Mouse (Mus musculus) cerebellum, adult 2 months (tissue): ENCODE data around the gene Hmga1. TPM values are rescaled to one million over a fixed set of nuclear protein-coding genes. Genes with fewer than 3 reads are reported as not detected.

Source experiments
- DNase-seq, 2 experiments: peaks; one replicate each; pipeline ENCODE4 v3.0.0; 2021
- H3K27ac ChIP-seq: fragments of 200-500 bp; 2 replicates; pipeline ENCODE4 v1.5.1; 2012; ENCODE audit warnings: low read length, control low read depth, inconsistent platforms; ENCODE audit not compliant: insufficient read depth
- H3K27me3 ChIP-seq: fragments of 200-500 bp; 2 replicates; pipeline ENCODE4 v1.6.1; 2012; ENCODE audit warnings: inconsistent platforms, mild to moderate bottlenecking, low read length, moderate library complexity; ENCODE audit not compliant: control insufficient read depth, insufficient read depth
- H3K4me1 ChIP-seq: fragments of 200-500 bp; 2 replicates; pipeline ENCODE4 v1.6.1; 2011; ENCODE audit warnings: low read length; ENCODE audit not compliant: control insufficient read depth, insufficient read depth
- H3K4me3 ChIP-seq: fragments of 200-500 bp; replicated peaks from 2 replicates; pipeline ENCODE3; 2011; ENCODE audit warnings: mild to moderate bottlenecking, low read depth, low read length, control low read depth; ENCODE audit not compliant: insufficient read depth
- CTCF ChIP-seq: fragments of 200-500 bp; IDR thresholded peaks from 2 replicates; pipeline ENCODE4 v1.5.1; 2011; ENCODE audit warnings: low read depth, mild to moderate bottlenecking, control low read depth, low read length, moderate library complexity, borderline replicate concordance; ENCODE audit not compliant: insufficient read depth
- POLR2A ChIP-seq: fragments of 200-500 bp; IDR thresholded peaks from 2 replicates; pipeline ENCODE4 v1.6.1; 2011; ENCODE audit warnings: low read length, control low read depth, borderline replicate concordance; ENCODE audit not compliant: insufficient read depth
- WGBS: fragments of 180-500 bp; shearing (Covaris S2); methylation state at CpG from one replicate; pipeline ENCODE4 v1.1.7; 2018; 5-methylcytosine and 5-hydroxymethylcytosine counted together
- polyA plus RNA-seq: library from polyadenylated mRNA; depleted of rRNA; stranded (reverse); fragments of >200 nt; gene quantifications from 2 replicates; pipeline ENCODE4 v1.2.3, GENCODE M21; 2012

Gene Hmga1
- polyA plus RNA-seq, 1 experiment = 133 TPM

GRCm38 (mm10) chr17:27565163-27565941 lies 9.1 kb downstream of the Hmga1 start, which contains the start of gene AI413582:
Gene AI413582, minus strand, starts transcription at chr17:27565756.
- H3K4me3 ChIP-seq = peak within 1 kb of the TSS; percentile 84
- no peaks in the 10 kb centered on the region for H3K27me3 ChIP-seq
- peak within 1 kb of the TSS; percentile 91 for H3K27ac ChIP-seq
- under 1% methylated on average over 57 of the region's 58 CpGs for WGBS
- peak; percentile 98 to 100 for DNase-seq
- H3K4me1 ChIP-seq = peaks cover 26% of the 10 kb centered on the region
- TF ChIP-seq CTCF = peak; percentile 76
- TF ChIP-seq POLR2A = peak; percentile 70; the same call in 1 of the 2 replicates

GRCm38 (mm10) chr17:27565942-27566267 lies 9.6 kb downstream of the Hmga1 start:
- Histone ChIP-seq H3K4me1 (peaks cover 26% of the 10 kb centered on the region), H3K27me3 (no peaks in the 10 kb centered on the region), H3K4me3 (peak overlapping the region; percentile 84), H3K27ac (peak overlapping the region; percentile 91)
- TF ChIP-seq POLR2A = no peak; the same call in 1 of the 2 replicates
- TF ChIP-seq CTCF = no peak
- DNase-seq = no peak
- 0% methylated on average over 13 of the region's 13 CpGs for WGBS

GRCm38 (mm10) chr17:27568228-27568627 lies 11.9 kb downstream of the Hmga1 start:
- DNase-seq = peak; percentile 45 to 73
- H3K4me1 ChIP-seq = peaks cover 23% of the 10 kb centered on the region
- no peaks in the 10 kb centered on the region for H3K27me3 ChIP-seq
- peak overlapping the region; percentile 49; the same call in 1 of the 2 replicates for H3K27ac ChIP-seq
- 20% methylated on average over 5 of the region's 5 CpGs for WGBS
- TF ChIP-seq POLR2A (no peak), CTCF (no peak)
- H3K4me3 ChIP-seq = no peak overlapping the region

- no peak for TF ChIP-seq CTCF
- no peak for TF ChIP-seq POLR2A
- DNase-seq = no peak
- Histone ChIP-seq H3K4me3 (no peak overlapping the region), H3K27me3 (no peaks in the 10 kb centered on the region), H3K4me1 (peaks cover 28% of the 10 kb centered on the region), H3K27ac (no peak overlapping the region)
- WGBS = 86% methylated on average over 8 of the region's 8 CpGs
These were observed 15.0 kb downstream of the Hmga1 start for GRCm38 (mm10) chr17:27571315-27571714.

GRCm38 (mm10) chr17:27573772-27574320 lies 17.5 kb downstream of the Hmga1 start:
- TF ChIP-seq POLR2A = no peak
- no peak for TF ChIP-seq CTCF
- peak in 1 of 2 experiments; percentile 32 for DNase-seq
- 30% methylated on average over 10 of the region's 10 CpGs for WGBS
- no peaks in the 10 kb centered on the region for H3K27me3 ChIP-seq
- peaks cover 36% of the 10 kb centered on the region for H3K4me1 ChIP-seq
- no peak overlapping the region for H3K4me3 ChIP-seq
- no peak overlapping the region for H3K27ac ChIP-seq

GRCm38 (mm10) chr17:27574470-27575115 lies 18.3 kb downstream of the Hmga1 start:
- TF ChIP-seq POLR2A = no peak
- TF ChIP-seq CTCF = no peak
- 8% methylated on average over 16 of the region's 16 CpGs for WGBS
- Histone ChIP-seq H3K4me3 (no peak overlapping the region), H3K27me3 (no peaks in the 10 kb centered on the region), H3K27ac (peak overlapping the region; percentile 79), H3K4me1 (peaks cover 44% of the 10 kb centered on the region)
- peak; percentile 94 to 96 for DNase-seq

- no peak for TF ChIP-seq CTCF
- no peak for TF ChIP-seq POLR2A
- 16% methylated on average over 10 of the region's 10 CpGs for WGBS
- H3K4me1 ChIP-seq = peaks cover 48% of the 10 kb centered on the region
- peak in 1 of 2 experiments; percentile 33 for DNase-seq
- peak overlapping the region; percentile 37 for H3K27ac ChIP-seq
- H3K27me3 ChIP-seq = no peaks in the 10 kb centered on the region
- no peak overlapping the region for H3K4me3 ChIP-seq
These were observed 18.9 kb downstream of the Hmga1 start for GRCm38 (mm10) chr17:27575116-27575776.
